Mouse (Mus musculus): ENCODE data around the gene Nt5dc1. TPM values are rescaled to one million over a fixed set of nuclear protein-coding genes. Genes with fewer than 3 reads are reported as not detected.

Nt5dc1 gene
- polyA plus RNA-seq, 1 experiment from 2014 or later: 13.4 TPM

- Histone ChIP-seq H3K4me1 (ENCODE audit: control insufficient read depth, insufficient read depth, low read length) (no peaks in the 10 kb centered on the region), H3K4me3 (ENCODE audit: low read length) (no peak overlapping the region), H3K4me2 (ENCODE audit: low read depth, low read length) (no peak overlapping the region), H3K27me3 (replicated peaks; ENCODE audit: control insufficient read depth, insufficient read depth, low read length) (no peaks in the 10 kb centered on the region), H3K27ac (ENCODE audit: low read length) (no peak overlapping the region), H3K9ac (ENCODE audit: low read depth, low read length) (no peak overlapping the region), H3K9me3 (ENCODE audit: control insufficient read depth, low read length) (no peaks in the 10 kb centered on the region), H3K36me3 (ENCODE audit: control insufficient read depth, insufficient read depth, low read length) (no peaks in the 10 kb centered on the region)
- WGBS: 73% methylated on average over 5 of the region's 5 CpGs
- ATAC-seq: no peak
Measured at GRCm38 (mm10) chr10:34385636-34386035, 32.7 kb downstream of the Nt5dc1 start.

- ATAC-seq: peak; percentile 90
- Histone ChIP-seq H3K4me3 (ENCODE audit: low read length) (no peak overlapping the region), H3K27ac (ENCODE audit: low read length) (no peak overlapping the region), H3K9ac (ENCODE audit: low read depth, low read length) (no peak overlapping the region), H3K4me1 (ENCODE audit: control insufficient read depth, insufficient read depth, low read length) (no peaks in the 10 kb centered on the region), H3K9me3 (ENCODE audit: control insufficient read depth, low read length) (no peaks in the 10 kb centered on the region), H3K4me2 (ENCODE audit: low read depth, low read length) (no peak overlapping the region), H3K27me3 (replicated peaks; ENCODE audit: control insufficient read depth, insufficient read depth, low read length) (no peaks in the 10 kb centered on the region), H3K36me3 (ENCODE audit: control insufficient read depth, insufficient read depth, low read length) (no peaks in the 10 kb centered on the region)
- WGBS: 57% methylated on average over 7 of the region's 7 CpGs
Measured at GRCm38 (mm10) chr10:34373332-34373731, 45.0 kb downstream of the Nt5dc1 start.

GRCm38 (mm10) chr10:34368138-34368537 is 50.2 kb downstream of the Nt5dc1 start:
- Histone ChIP-seq H3K4me3 (ENCODE audit: low read length) (no peak overlapping the region), H3K9me3 (ENCODE audit: control insufficient read depth, low read length) (no peaks in the 10 kb centered on the region), H3K9ac (ENCODE audit: low read depth, low read length) (no peak overlapping the region), H3K27ac (ENCODE audit: low read length) (no peak overlapping the region), H3K4me2 (ENCODE audit: low read depth, low read length) (no peak overlapping the region), H3K27me3 (replicated peaks; ENCODE audit: control insufficient read depth, insufficient read depth, low read length) (no peaks in the 10 kb centered on the region), H3K4me1 (ENCODE audit: control insufficient read depth, insufficient read depth, low read length) (no peaks in the 10 kb centered on the region), H3K36me3 (ENCODE audit: control insufficient read depth, insufficient read depth, low read length) (no peaks in the 10 kb centered on the region)
- ATAC-seq: no peak
- WGBS: 68% methylated on average over 5 of the region's 5 CpGs

- no peak overlapping the region for H3K4me2 ChIP-seq (ENCODE audit: low read depth, low read length)
- H3K9me3 ChIP-seq (ENCODE audit: control insufficient read depth, low read length): no peaks in the 10 kb centered on the region
- no peaks in the 10 kb centered on the region for H3K4me1 ChIP-seq (ENCODE audit: control insufficient read depth, insufficient read depth, low read length)
- no peak overlapping the region for H3K27ac ChIP-seq (ENCODE audit: low read length)
- ATAC-seq: no peak
- H3K4me3 ChIP-seq (ENCODE audit: low read length): no peak overlapping the region
- H3K9ac ChIP-seq (ENCODE audit: low read depth, low read length): no peak overlapping the region
- H3K36me3 ChIP-seq (ENCODE audit: control insufficient read depth, insufficient read depth, low read length): no peaks in the 10 kb centered on the region
- no peaks in the 10 kb centered on the region for H3K27me3 ChIP-seq (replicated peaks; ENCODE audit: control insufficient read depth, insufficient read depth, low read length)
Measured at GRCm38 (mm10) chr10:34363756-34364155, 54.6 kb downstream of the Nt5dc1 start.

GRCm38 (mm10) chr10:34358263-34358662 is 60.1 kb downstream of the Nt5dc1 start:
- Histone ChIP-seq H3K4me2 (ENCODE audit: low read depth, low read length) (no peak overlapping the region), H3K9ac (ENCODE audit: low read depth, low read length) (no peak overlapping the region), H3K27ac (ENCODE audit: low read length) (no peak overlapping the region), H3K27me3 (replicated peaks; ENCODE audit: control insufficient read depth, insufficient read depth, low read length) (no peaks in the 10 kb centered on the region), H3K36me3 (ENCODE audit: control insufficient read depth, insufficient read depth, low read length) (no peaks in the 10 kb centered on the region), H3K4me1 (ENCODE audit: control insufficient read depth, insufficient read depth, low read length) (no peaks in the 10 kb centered on the region), H3K9me3 (ENCODE audit: control insufficient read depth, low read length) (no peaks in the 10 kb centered on the region), H3K4me3 (ENCODE audit: low read length) (no peak overlapping the region)
- ATAC-seq: no peak
- WGBS: 75% methylated on average over 3 of the region's 3 CpGs

GRCm38 (mm10) chr10:34352166-34352565 is 66.2 kb downstream of the Nt5dc1 start:
- no peaks in the 10 kb centered on the region for H3K27me3 ChIP-seq (replicated peaks; ENCODE audit: control insufficient read depth, insufficient read depth, low read length)
- 80% methylated on average over 4 of the region's 4 CpGs for WGBS
- no peaks in the 10 kb centered on the region for H3K36me3 ChIP-seq (ENCODE audit: control insufficient read depth, insufficient read depth, low read length)
- no peak overlapping the region for H3K4me2 ChIP-seq (ENCODE audit: low read depth, low read length)
- H3K4me1 ChIP-seq (ENCODE audit: control insufficient read depth, insufficient read depth, low read length): no peaks in the 10 kb centered on the region
- no peak overlapping the region for H3K9ac ChIP-seq (ENCODE audit: low read depth, low read length)
- H3K27ac ChIP-seq (ENCODE audit: low read length): no peak overlapping the region
- H3K4me3 ChIP-seq (ENCODE audit: low read length): no peak overlapping the region
- H3K9me3 ChIP-seq (ENCODE audit: control insufficient read depth, low read length): no peaks in the 10 kb centered on the region
- no peak for ATAC-seq

GRCm38 (mm10) chr10:34341886-34342285 is 76.5 kb downstream of the Nt5dc1 start:
- no peak for ATAC-seq
- WGBS: 66% methylated on average over 1 of the region's 1 CpGs
- H3K4me3 ChIP-seq (ENCODE audit: low read length): no peak overlapping the region
- no peaks in the 10 kb centered on the region for H3K27me3 ChIP-seq (replicated peaks; ENCODE audit: control insufficient read depth, insufficient read depth, low read length)
- no peak overlapping the region for H3K9ac ChIP-seq (ENCODE audit: low read depth, low read length)
- no peaks in the 10 kb centered on the region for H3K9me3 ChIP-seq (ENCODE audit: control insufficient read depth, low read length)
- no peaks in the 10 kb centered on the region for H3K36me3 ChIP-seq (ENCODE audit: control insufficient read depth, insufficient read depth, low read length)
- no peak overlapping the region for H3K4me2 ChIP-seq (ENCODE audit: low read depth, low read length)
- no peak overlapping the region for H3K27ac ChIP-seq (ENCODE audit: low read length)
- no peaks in the 10 kb centered on the region for H3K4me1 ChIP-seq (ENCODE audit: control insufficient read depth, insufficient read depth, low read length)

GRCm38 (mm10) chr10:34341014-34341413 is 77.3 kb downstream of the Nt5dc1 start:
- H3K4me2 ChIP-seq (ENCODE audit: low read depth, low read length): no peak overlapping the region
- no peaks in the 10 kb centered on the region for H3K36me3 ChIP-seq (ENCODE audit: control insufficient read depth, insufficient read depth, low read length)
- no peak for ATAC-seq
- no peaks in the 10 kb centered on the region for H3K27me3 ChIP-seq (replicated peaks; ENCODE audit: control insufficient read depth, insufficient read depth, low read length)
- no peak overlapping the region for H3K4me3 ChIP-seq (ENCODE audit: low read length)
- WGBS: 55% methylated on average over 6 of the region's 6 CpGs
- no peak overlapping the region for H3K27ac ChIP-seq (ENCODE audit: low read length)
- H3K4me1 ChIP-seq (ENCODE audit: control insufficient read depth, insufficient read depth, low read length): no peaks in the 10 kb centered on the region
- no peak overlapping the region for H3K9ac ChIP-seq (ENCODE audit: low read depth, low read length)
- no peaks in the 10 kb centered on the region for H3K9me3 ChIP-seq (ENCODE audit: control insufficient read depth, low read length)

GRCm38 (mm10) chr10:34328310-34328709 is 90.0 kb downstream of the Nt5dc1 start:
- H3K9ac ChIP-seq (ENCODE audit: low read depth, low read length): no peak overlapping the region
- H3K27ac ChIP-seq (ENCODE audit: low read length): no peak overlapping the region
- no peaks in the 10 kb centered on the region for H3K9me3 ChIP-seq (ENCODE audit: control insufficient read depth, low read length)
- 5% methylated on average over 2 of the region's 2 CpGs for WGBS
- H3K27me3 ChIP-seq (replicated peaks; ENCODE audit: control insufficient read depth, insufficient read depth, low read length): no peaks in the 10 kb centered on the region
- 0 out of 2 replicates have a peak, but pooled peaks cover 2% of the 10 kb centered on the region for H3K4me1 ChIP-seq (ENCODE audit: control insufficient read depth, insufficient read depth, low read length)
- H3K4me3 ChIP-seq (ENCODE audit: low read length): no peak overlapping the region
- H3K36me3 ChIP-seq (ENCODE audit: control insufficient read depth, insufficient read depth, low read length): no peaks in the 10 kb centered on the region
- H3K4me2 ChIP-seq (ENCODE audit: low read depth, low read length): no peak overlapping the region
- peak; percentile 58 for ATAC-seq

GRCm38 (mm10) chr10:34327144-34327543 is 91.2 kb downstream of the Nt5dc1 start:
- no peaks in the 10 kb centered on the region for H3K36me3 ChIP-seq (ENCODE audit: control insufficient read depth, insufficient read depth, low read length)
- no peaks in the 10 kb centered on the region for H3K27me3 ChIP-seq (replicated peaks; ENCODE audit: control insufficient read depth, insufficient read depth, low read length)
- WGBS: 69% methylated on average over 5 of the region's 5 CpGs
- ATAC-seq: no peak
- H3K9ac ChIP-seq (ENCODE audit: low read depth, low read length): no peak overlapping the region
- 0 out of 2 replicates have a peak, but pooled peaks cover 2% of the 10 kb centered on the region for H3K4me1 ChIP-seq (ENCODE audit: control insufficient read depth, insufficient read depth, low read length)
- no peak overlapping the region for H3K27ac ChIP-seq (ENCODE audit: low read length)
- H3K9me3 ChIP-seq (ENCODE audit: control insufficient read depth, low read length): no peaks in the 10 kb centered on the region
- no peak overlapping the region for H3K4me2 ChIP-seq (ENCODE audit: low read depth, low read length)
- H3K4me3 ChIP-seq (ENCODE audit: low read length): no peak overlapping the region

Data from intestine, embryonic 16.5 days (tissue).